Mouse (Mus musculus) limb, embryonic 12.5 days (tissue): Measurements from ENCODE around the gene Hapln4. TPM values are rescaled to one million over a fixed set of nuclear protein-coding genes. Genes with fewer than 3 reads are reported as not detected.
A peak's percentile ranks its signal among the peaks of the same experiment; 100 is the strongest.

Experiments
- ATAC-seq: fragments of 200-750 bp; cut with Nextera tagmentation; 2 replicates; pipeline ENCODE4 v1.8.0; 2017; ENCODE audit warnings: low read depth, moderate TSS enrichment; ENCODE audit not compliant: insufficient number of reproducible peaks, insufficient read depth, low FRiP score, low TSS enrichment
- H3K27ac ChIP-seq: fragments of 300-500 bp; sonication (generic); 2 replicates; pipeline ENCODE4 v1.5.1; 2016; ENCODE audit warnings: mild to moderate bottlenecking, moderate library complexity
- H3K27me3 ChIP-seq: fragments of 300-500 bp; sonication (generic); 2 replicates; pipeline ENCODE4 v1.6.1; 2016; ENCODE audit warnings: mild to moderate bottlenecking, moderate library complexity
- H3K36me3 ChIP-seq: fragments of 300-500 bp; sonication (generic); 2 replicates; pipeline ENCODE4 v1.6.1; 2016; ENCODE audit warnings: mild to moderate bottlenecking, moderate library complexity
- H3K4me1 ChIP-seq: fragments of 300-500 bp; sonication (generic); replicated peaks from 2 replicates; pipeline ENCODE4 v1.6.1; 2016
- H3K4me2 ChIP-seq: fragments of 300-500 bp; sonication (generic); 2 replicates; pipeline ENCODE4 v1.6.1; 2016; ENCODE audit warnings: mild to moderate bottlenecking, moderate library complexity
- H3K4me3 ChIP-seq: fragments of 300-500 bp; sonication (generic); replicated peaks from 2 replicates; pipeline ENCODE4 v1.5.1; 2016; ENCODE audit warnings: mild to moderate bottlenecking
- H3K9ac ChIP-seq: fragments of 300-500 bp; sonication (generic); replicated peaks from 2 replicates; pipeline ENCODE4 v1.6.1; 2016; ENCODE audit warnings: mild to moderate bottlenecking, moderate library complexity
- H3K9me3 ChIP-seq: fragments of 300-500 bp; sonication (generic); 2 replicates; pipeline ENCODE4 v1.6.1; 2016; ENCODE audit warnings: mild to moderate bottlenecking, moderate library complexity
- WGBS: fragments of 180-500 bp; shearing (Covaris S2); methylation state at CpG from one replicate; pipeline ENCODE4 v1.1.7; 2016; 5-methylcytosine and 5-hydroxymethylcytosine counted together
- polyA plus RNA-seq: library from polyadenylated mRNA; unstranded; fragments of >200 nt; fragmentation: Nextera tagmentation; extraction: Ambion mirVana; gene quantifications from 2 replicates; pipeline ENCODE4 v1.2.1, GENCODE M21; 2016

Hapln4 gene
- polyA plus RNA-seq, 1 experiment from 2014 or later: not detected

DNA sequence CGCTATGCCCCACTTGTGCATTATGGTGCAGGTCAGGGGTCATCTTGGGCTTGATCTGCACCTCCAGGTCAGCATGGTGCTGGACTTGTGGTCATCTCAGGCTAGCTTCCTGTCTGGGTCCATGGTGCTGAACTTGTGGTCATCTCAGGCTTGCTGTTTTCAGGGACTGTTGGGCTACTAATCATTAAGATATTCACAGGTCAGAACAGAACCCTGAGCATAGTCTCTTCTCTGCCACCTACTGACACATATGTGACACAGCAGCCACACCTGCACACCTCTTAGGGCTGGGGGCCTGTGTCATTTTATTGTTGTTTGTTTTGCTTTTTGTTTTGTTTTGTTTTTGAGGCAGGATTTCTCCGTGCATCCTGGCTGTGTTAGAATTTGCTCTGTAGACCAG lies 39.6 kb downstream of the Hapln4 start:
- Histone ChIP-seq H3K36me3 (no peaks in the 10 kb centered on the region), H3K4me2 (no peak overlapping the region), H3K9ac (no peak overlapping the region), H3K27ac (no peak overlapping the region), H3K4me3 (no peak overlapping the region), H3K27me3 (peaks cover 59% of the 10 kb centered on the region), H3K9me3 (no peaks in the 10 kb centered on the region), H3K4me1 (peaks cover 8% of the 10 kb centered on the region)
- WGBS: 48% methylated on average over 2 of the region's 2 CpGs
- ATAC-seq: no peak

DNA sequence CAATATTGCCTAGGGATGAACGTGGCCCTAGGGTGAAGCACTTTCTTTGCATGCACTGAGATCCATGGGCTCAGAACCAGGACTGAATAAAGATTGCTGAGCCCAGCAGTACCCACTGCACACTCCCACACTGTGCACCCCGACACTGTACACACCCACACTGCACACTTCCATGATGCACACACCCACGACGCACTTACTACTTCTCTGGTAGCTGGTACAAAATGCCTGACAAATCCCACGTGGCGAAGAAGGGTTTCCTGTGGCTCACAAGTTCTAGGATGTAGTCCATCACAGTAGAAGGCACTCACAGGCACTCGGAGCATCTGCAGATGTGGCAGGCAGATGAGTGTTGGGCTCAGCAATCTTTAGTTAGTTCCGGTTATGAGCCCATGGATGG lies 41.7 kb downstream of the Hapln4 start:
- Histone ChIP-seq H3K27ac (no peak overlapping the region), H3K4me1 (peaks cover 8% of the 10 kb centered on the region), H3K27me3 (peaks cover 38% of the 10 kb centered on the region), H3K4me3 (no peak overlapping the region), H3K4me2 (no peak overlapping the region), H3K9ac (no peak overlapping the region), H3K36me3 (no peaks in the 10 kb centered on the region), H3K9me3 (no peaks in the 10 kb centered on the region)
- no peak for ATAC-seq
- WGBS: 64% methylated on average over 8 of the region's 8 CpGs

DNA sequence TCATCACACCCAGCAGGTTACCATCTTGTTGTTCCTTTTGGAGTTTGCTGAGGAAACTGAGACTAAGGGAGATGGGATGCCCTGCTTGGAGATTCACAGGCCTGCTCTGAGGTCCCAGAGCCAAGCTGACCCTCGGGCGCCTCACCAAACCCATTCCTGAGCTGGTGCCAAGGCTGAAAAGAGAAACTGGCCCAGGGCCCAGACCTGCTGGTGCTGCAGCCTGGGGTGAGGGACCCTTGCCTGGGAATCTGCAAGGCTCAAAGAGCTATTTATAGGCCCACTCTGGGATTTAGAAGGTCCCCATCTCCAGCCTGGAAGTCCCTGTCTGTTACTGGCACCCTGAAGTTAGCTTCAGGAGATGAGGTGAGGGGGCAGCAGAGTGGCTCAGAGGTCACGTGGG lies 45.2 kb downstream of the Hapln4 start:
- H3K27ac ChIP-seq: no peak overlapping the region
- peak overlapping the region; percentile 23; the same call in 1 of the 2 replicates for H3K9ac ChIP-seq
- WGBS: 83% methylated on average over 3 of the region's 3 CpGs

DNA sequence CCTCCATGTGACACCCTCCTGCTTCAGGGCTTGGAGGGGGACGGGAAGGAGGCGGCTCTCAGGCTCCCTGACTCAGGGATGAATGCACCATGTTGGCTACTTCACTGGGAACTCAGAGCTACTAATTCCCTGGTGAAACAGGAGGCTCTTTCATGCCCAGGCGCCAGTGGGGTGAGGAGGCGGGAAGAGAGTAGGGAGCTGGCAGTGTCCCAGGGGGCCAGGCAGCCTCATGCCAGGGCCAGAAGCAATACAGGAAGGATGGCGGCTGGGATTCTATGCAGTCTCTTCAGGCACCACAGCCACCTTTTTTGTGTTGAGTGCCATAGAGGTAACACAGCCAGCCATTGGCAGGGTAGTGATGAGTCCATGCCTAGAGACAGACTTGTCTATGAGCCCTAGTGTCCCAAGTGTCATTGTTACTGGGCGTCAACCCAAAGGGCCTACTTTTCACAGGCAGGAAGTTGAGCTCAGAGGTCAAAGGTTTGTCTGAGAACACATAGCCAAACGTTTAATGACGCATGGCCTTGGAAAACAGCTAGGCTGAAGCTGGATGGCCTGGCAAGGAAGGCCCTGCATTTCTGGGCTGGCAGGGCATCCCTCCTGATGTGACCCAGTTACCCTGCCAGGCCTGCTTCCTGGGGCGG lies 46.2 kb downstream of the Hapln4 start:
- Histone ChIP-seq H3K4me1 (peaks cover 14% of the 10 kb centered on the region), H3K27me3 (peaks cover under 1% of the 10 kb centered on the region; the same call in 1 of the 2 replicates), H3K36me3 (peaks cover 22% of the 10 kb centered on the region), H3K9me3 (no peaks in the 10 kb centered on the region), H3K4me2 (no peak overlapping the region), H3K4me3 (no peak overlapping the region), H3K9ac (no peak overlapping the region), H3K27ac (no peak overlapping the region)
- WGBS: 69% methylated on average over 9 of the region's 9 CpGs
- ATAC-seq: no peak

More for the DNA sequence above, 45.2 kb downstream of the Hapln4 start:
- Histone ChIP-seq H3K9me3 (no peaks in the 10 kb centered on the region), H3K4me3 (no peak overlapping the region), H3K36me3 (peaks cover 12% of the 10 kb centered on the region), H3K4me2 (no peak overlapping the region), H3K4me1 (peaks cover 14% of the 10 kb centered on the region), H3K27me3 (peaks cover 9% of the 10 kb centered on the region; the same call in 1 of the 2 replicates)
- ATAC-seq: no peak

DNA sequence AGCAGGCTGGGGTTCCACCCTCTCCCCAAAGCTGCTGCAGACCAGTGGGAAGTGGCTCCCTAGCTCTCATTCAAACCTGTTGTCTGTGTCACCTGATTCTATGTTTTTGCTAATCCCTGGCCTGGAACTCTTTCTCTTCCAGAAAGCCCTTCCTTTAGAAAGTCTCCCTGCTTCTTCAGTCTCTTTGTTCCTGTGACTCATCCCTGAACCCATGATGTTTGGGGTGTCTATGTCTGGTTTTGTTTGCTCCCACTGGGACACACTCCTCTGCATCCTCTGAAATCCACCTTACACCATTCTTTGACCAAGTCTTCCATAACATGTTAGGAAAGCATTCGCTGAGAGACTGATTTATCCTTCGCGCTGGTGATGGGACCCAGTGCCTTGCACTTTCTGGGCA lies 46.8 kb downstream of the Hapln4 start:
- 88% methylated on average over 3 of the region's 3 CpGs for WGBS
- Histone ChIP-seq H3K4me3 (no peak overlapping the region), H3K4me2 (no peak overlapping the region), H3K36me3 (peaks cover 29% of the 10 kb centered on the region), H3K27ac (no peak overlapping the region), H3K9me3 (no peaks in the 10 kb centered on the region), H3K27me3 (no peaks in the 10 kb centered on the region; the same call in 1 of the 2 replicates), H3K9ac (no peak overlapping the region), H3K4me1 (peaks cover 14% of the 10 kb centered on the region)
- no peak for ATAC-seq

DNA sequence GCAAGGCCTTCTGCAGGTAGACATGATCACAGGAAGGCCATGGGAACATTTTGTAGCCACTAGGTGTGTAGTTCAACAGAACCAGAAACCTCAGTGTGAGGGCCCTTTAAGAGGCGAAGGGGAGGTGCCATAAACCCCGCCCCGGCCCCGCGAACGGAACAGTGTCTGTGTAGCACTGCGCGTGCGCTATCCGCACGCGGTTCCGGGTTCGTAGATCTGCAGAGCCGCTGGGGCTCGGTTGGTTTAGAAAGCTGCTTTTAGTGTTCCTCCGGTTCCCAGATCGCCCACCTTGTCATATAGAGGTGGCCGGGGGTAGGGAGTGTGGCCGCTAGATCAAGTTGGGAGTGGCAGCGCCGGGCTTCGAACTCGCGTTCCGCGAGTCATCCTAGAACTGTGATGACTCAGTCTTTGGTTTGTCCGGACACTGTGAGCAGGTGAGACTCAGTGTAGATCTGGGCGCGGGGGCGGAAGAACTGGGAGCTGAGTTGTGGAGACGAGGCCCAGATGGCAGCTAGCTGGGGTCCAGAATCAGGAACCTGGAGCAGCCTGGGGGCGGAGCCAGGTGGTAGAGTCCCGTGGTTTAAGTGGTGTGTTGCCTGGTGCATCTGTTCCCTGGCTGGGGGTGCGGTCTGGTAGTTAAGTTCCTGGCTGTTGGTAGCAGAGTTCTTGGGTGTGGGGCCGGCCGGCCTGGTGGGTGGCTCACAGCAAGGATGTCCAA lies 48.1 kb downstream of the Hapln4 start, which contains the start of gene Nr2c2ap:
Gene Nr2c2ap (plus strand): TSS at position 168 of the 718 bp plus-strand sequence.
- ATAC-seq: peak; percentile 79
- H3K4me3 ChIP-seq: peak within 1 kb of the TSS; percentile 70
- H3K4me1 ChIP-seq: peaks cover 14% of the 10 kb centered on the region
- 2% methylated on average over 37 of the region's 37 CpGs for WGBS
- H3K4me2 ChIP-seq: peak within 1 kb of the TSS; percentile 78
- H3K27ac ChIP-seq: 0 out of 2 replicates have a peak within 1 kb of the TSS, but pooled peaks have one; percentile 13
- H3K27me3 ChIP-seq: no peaks in the 10 kb centered on the region
- H3K9me3 ChIP-seq: no peaks in the 10 kb centered on the region
- H3K9ac ChIP-seq: peak within 1 kb of the TSS; percentile 66
- H3K36me3 ChIP-seq: peaks cover 41% of the 10 kb centered on the region

DNA sequence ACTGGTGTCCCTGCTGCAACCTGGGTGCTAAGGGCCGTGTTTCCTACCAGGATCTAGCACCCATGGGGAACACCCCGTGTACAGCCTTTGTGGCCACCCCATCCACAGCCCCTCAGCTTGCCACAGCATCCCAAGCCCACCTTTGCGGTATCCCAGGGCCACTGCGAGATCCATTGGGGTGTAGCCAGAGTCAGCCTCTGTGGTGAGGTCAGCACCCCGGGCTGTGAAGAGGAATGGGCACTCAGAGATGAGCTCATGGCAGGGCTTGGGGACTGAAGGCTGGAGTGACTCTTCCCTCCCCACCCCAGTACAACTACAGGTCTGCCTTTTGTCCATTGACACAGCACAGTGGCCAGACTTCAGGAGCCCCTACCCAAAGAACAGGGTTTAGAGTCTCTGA lies 50.8 kb downstream of the Hapln4 start:
- Histone ChIP-seq H3K27me3 (no peaks in the 10 kb centered on the region), H3K27ac (no peak overlapping the region), H3K4me2 (no peak overlapping the region), H3K9ac (no peak overlapping the region), H3K4me1 (peaks cover 22% of the 10 kb centered on the region), H3K4me3 (no peak overlapping the region), H3K36me3 (peaks cover 48% of the 10 kb centered on the region), H3K9me3 (no peaks in the 10 kb centered on the region)
- 88% methylated on average over 5 of the region's 5 CpGs for WGBS
- ATAC-seq: no peak

DNA sequence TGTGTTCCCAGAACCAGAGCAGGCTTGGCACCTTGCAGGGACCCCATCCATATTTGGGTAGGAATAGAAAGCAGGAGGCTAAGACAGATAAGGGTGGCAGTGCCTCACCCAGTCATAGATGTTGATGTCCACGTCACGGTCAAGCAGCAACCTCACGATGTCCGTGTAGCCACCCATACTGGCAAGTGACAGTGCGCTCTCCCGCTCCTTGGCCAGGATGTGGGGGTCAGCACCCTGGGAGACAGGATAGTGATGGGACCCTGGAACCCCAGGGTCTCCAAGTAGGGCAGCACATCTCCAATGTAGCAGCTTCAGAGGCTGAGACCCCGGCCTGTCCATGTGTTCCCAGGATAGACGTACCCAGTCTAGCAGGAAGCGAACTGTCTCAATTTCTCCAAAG lies 51.7 kb downstream of the Hapln4 start:
- Histone ChIP-seq H3K4me3 (no peak overlapping the region), H3K27me3 (no peaks in the 10 kb centered on the region), H3K27ac (no peak overlapping the region), H3K36me3 (peaks cover 48% of the 10 kb centered on the region), H3K4me1 (peaks cover 22% of the 10 kb centered on the region), H3K9me3 (no peaks in the 10 kb centered on the region), H3K4me2 (no peak overlapping the region), H3K9ac (no peak overlapping the region)
- ATAC-seq: no peak
- WGBS: 92% methylated on average over 9 of the region's 9 CpGs

DNA sequence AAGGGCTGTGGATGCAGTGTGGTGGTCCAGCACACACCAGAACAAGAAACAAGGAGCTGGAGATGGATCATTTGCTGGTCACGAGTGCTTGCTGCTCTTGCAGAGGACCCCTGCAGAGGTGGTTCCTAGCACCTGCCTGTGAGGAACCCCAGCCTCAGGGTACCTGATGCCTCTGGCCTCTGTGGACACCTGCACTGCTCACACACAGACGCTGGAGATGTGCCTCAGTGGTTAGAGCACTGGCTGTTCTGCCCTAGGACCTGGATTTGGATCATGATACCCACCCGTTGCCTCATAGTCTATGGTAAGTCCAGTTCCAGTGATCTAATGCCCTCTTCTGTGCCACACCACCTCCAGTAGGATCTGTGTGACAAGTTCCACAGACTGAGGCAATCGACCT lies 53.3 kb downstream of the Hapln4 start:
- Histone ChIP-seq H3K36me3 (peaks cover 48% of the 10 kb centered on the region), H3K4me1 (peaks cover 24% of the 10 kb centered on the region), H3K27ac (no peak overlapping the region), H3K9me3 (no peaks in the 10 kb centered on the region), H3K27me3 (no peaks in the 10 kb centered on the region), H3K9ac (no peak overlapping the region), H3K4me2 (no peak overlapping the region), H3K4me3 (no peak overlapping the region)
- no peak for ATAC-seq
- 85% methylated on average over 4 of the region's 4 CpGs for WGBS

DNA sequence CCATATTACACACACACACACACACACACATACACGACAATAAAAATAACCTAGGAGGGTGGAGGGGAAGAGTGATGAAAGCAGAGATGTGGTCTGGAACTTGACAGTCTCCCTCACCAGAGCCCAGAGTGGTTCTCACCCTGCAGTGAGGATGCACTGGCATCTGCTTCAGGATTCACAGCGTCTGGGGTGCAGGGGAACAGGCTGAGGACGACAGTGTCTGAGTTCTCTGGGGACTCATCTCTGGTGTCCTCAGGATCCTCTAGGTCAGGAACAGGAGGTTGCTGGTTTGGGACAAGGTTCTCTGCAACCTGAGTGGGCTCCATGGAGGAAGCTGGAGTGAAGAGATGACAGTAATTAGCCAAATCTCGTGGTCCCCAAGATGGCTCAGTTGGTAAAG lies 54.6 kb downstream of the Hapln4 start:
- Histone ChIP-seq H3K4me1 (peaks cover 17% of the 10 kb centered on the region), H3K27me3 (no peaks in the 10 kb centered on the region), H3K27ac (no peak overlapping the region), H3K4me2 (peak overlapping the region; percentile 63), H3K36me3 (peaks cover 53% of the 10 kb centered on the region), H3K9ac (peak overlapping the region; percentile 61; the same call in 1 of the 2 replicates), H3K4me3 (peak overlapping the region; percentile 82), H3K9me3 (no peaks in the 10 kb centered on the region)
- ATAC-seq: no peak
- WGBS: 80% methylated on average over 4 of the region's 4 CpGs

DNA sequence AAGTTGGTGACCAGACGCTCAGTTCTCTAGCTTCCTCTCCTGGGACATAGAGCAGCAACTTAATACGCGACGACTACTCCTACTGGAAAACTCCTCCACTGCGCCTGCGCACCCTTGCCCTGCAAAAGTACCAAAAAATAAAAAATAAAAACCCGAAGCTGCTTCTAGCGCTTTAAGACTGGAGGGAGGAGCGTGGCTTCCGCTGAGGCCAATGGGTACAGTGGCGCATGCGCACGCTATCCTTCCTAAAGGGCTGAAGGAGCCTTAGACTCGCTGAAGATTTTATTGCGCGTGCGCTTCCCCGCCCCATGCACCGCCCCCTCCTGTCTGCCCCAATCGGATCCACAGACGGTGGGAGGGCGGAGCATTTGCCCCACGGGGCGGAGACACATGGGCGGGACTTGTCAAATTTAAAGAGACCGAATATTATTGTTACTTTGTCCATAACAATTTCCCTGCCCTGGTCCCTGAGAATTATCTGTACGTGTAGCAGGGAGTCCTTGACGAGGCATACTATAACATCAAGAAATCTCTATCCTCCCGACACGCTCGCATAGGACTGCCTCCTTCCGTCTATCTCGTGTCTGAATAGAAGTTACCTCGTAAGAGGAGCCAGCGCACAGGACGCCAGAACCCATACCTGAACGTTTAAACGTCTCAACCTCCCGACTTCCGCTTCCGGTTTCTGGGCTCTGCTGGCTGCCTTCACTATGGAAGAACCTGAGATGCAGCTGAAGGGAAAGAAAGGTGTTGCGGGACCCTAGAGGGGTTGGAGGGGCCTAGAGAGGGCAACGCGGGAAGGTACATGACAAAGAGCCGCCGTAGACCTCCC lies 56.0 kb downstream of the Hapln4 start, which contains the start of the genes Rfxank, Borcs8 and Mef2b:
Gene Rfxank (minus strand): TSS at position 129 of the 832 bp plus-strand sequence.
Gene Borcs8 (plus strand): TSS at position 474 of the 832 bp plus-strand sequence.
Gene Mef2b (plus strand): TSS at position 686 of the 832 bp plus-strand sequence.
- peak within 1 kb of the TSS; percentile 85 for H3K27ac ChIP-seq
- peak within 1 kb of the TSS; percentile 75 for H3K9ac ChIP-seq
- H3K4me3 ChIP-seq: peak within 1 kb of the TSS; percentile 82
- ATAC-seq: peak; percentile 96
- WGBS: under 1% methylated on average over 46 of the region's 46 CpGs
- peak within 1 kb of the TSS; percentile 63 for H3K4me2 ChIP-seq
- H3K36me3 ChIP-seq: peaks cover 53% of the 10 kb centered on the region
- no peaks in the 10 kb centered on the region for H3K27me3 ChIP-seq
- H3K4me1 ChIP-seq: peaks cover 17% of the 10 kb centered on the region
- no peaks in the 10 kb centered on the region for H3K9me3 ChIP-seq
